Mouse (Mus musculus) midbrain, embryonic 10.5 days (tissue): ENCODE data around the gene Zbed6. TPM values are rescaled to one million over a fixed set of nuclear protein-coding genes. Genes with fewer than 3 reads are reported as not detected.

ENCODE experiments used
- DNase-seq: peaks from one replicate; pipeline ENCODE4 v3.0.0-alpha.2; 2017; ENCODE audit warnings: low spot score
- H3K27ac ChIP-seq: fragments of 300-500 bp; sonication (generic); replicated peaks from 2 replicates; pipeline ENCODE4 v1.5.1; 2016; ENCODE audit warnings: mild to moderate bottlenecking
- H3K27me3 ChIP-seq: fragments of 300-500 bp; sonication (generic); 2 replicates; pipeline ENCODE4 v1.6.1; 2016; ENCODE audit warnings: low read depth, mild to moderate bottlenecking; ENCODE audit not compliant: poor library complexity, severe bottlenecking
- H3K36me3 ChIP-seq: fragments of 300-500 bp; sonication (generic); 2 replicates; pipeline ENCODE4 v1.6.1; 2016; ENCODE audit warnings: mild to moderate bottlenecking, moderate library complexity
- H3K4me1 ChIP-seq: fragments of 300-500 bp; sonication (generic); 2 replicates; pipeline ENCODE4 v1.6.1; 2016
- H3K4me3 ChIP-seq: fragments of 300-500 bp; sonication (generic); 2 replicates; pipeline ENCODE4 v1.5.1; 2016; ENCODE audit warnings: mild to moderate bottlenecking, moderate library complexity
- H3K9me3 ChIP-seq: fragments of 300-500 bp; sonication (generic); replicated peaks from 2 replicates; pipeline ENCODE4 v1.6.1; 2016; ENCODE audit warnings: mild to moderate bottlenecking
- WGBS: fragments of 180-500 bp; shearing (Covaris S2); methylation state at CpG from one replicate; pipeline ENCODE4 v1.1.7; 2016; 5-methylcytosine and 5-hydroxymethylcytosine counted together
- polyA plus RNA-seq: library from polyadenylated mRNA; unstranded; fragments of >200 nt; fragmentation: Nextera tagmentation; extraction: Ambion mirVana; gene quantifications from 2 replicates; pipeline ENCODE4 v1.2.1, GENCODE M21; 2016

Gene Zbed6
- polyA plus RNA-seq, 1 experiment from 2014 or later: not detected

DNA sequence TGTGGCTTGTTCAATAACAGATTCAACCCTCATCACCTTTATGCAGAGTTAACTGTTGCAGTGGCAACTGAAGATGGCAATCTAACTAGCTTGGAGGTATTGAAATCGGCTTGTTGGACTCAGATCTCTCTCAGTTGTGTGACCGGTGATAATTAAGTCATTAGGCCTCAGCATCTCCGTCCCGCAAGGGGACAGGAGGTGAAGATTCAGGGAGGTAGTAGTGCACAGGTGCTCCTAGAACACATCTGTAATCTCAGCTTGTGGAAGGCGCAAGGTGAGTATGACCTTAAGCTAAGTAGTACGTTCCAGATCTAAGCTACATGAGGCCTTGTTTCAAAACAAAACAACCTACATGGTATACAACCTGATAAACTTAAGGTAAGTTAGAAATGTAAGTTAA lies 50.1 kb downstream of the Zbed6 start:
- peaks cover 38% of the 10 kb centered on the region for H3K36me3 ChIP-seq
- H3K27ac ChIP-seq: peak overlapping the region; percentile 99
- H3K4me3 ChIP-seq: peak overlapping the region; percentile 98
- peaks cover 19% of the 10 kb centered on the region for H3K4me1 ChIP-seq
- 63% methylated on average over 6 of the region's 6 CpGs for WGBS
- no peak for DNase-seq
- H3K27me3 ChIP-seq: no peaks in the 10 kb centered on the region
- no peaks in the 10 kb centered on the region for H3K9me3 ChIP-seq

DNA sequence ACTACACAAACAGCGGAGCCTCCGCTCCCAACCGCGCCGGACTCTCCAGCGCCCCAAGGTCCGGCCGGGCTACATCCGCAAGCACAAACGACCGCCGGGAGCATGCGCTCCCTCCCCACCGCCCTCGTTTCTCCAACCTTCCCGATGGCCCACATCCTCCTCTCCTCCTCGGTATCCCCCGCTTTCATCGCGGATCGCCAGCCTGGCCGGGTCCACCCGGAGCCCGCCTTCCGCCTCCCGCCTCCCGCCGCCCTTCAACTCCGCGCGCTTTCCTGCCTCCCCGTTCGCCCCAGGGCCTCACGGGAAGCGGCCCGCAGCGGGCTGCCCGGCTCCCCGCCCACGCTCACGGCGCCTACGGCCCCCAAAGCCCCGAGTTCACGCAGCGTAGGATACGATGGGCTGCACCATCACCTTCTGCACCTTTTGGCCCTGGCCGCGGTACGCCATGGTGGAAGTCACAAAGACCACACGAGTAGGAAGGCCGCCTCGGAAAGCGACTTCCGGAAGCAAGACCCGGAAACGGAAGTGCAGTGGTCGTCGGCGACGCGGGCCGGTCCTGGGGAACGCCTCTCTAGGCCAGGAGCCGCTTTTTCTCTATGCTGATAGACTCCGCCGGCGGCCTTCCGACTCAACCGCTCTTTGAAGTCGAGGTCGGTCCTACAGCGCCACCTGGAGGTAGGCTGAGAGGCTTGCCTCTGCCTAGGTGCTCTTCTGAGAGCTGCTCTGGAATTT lies 50.7 kb downstream of the Zbed6 start, which contains the start of gene Snrpe:
Gene Snrpe (minus strand): TSS at position 521 of the 732 bp plus-strand sequence.
- Histone ChIP-seq H3K4me3 (peak within 1 kb of the TSS; percentile 98), H3K27me3 (no peaks in the 10 kb centered on the region), H3K4me1 (peaks cover 19% of the 10 kb centered on the region), H3K36me3 (peaks cover 45% of the 10 kb centered on the region), H3K9me3 (no peaks in the 10 kb centered on the region), H3K27ac (peak within 1 kb of the TSS; percentile 99)
- peak; percentile 98 for DNase-seq
- under 1% methylated on average over 73 of the region's 73 CpGs for WGBS

Other genes with a start within 250 kb of the Zbed6 start
- gene Sox13, start 236.5 kb downstream of the Zbed6 start, polyA plus RNA-seq: 28.5 and 32.0 TPM in 2 replicates
- 859 and 932 TPM in 2 replicates for gene Snrpe, start 50.6 kb downstream of the Zbed6 start, polyA plus RNA-seq
- 3.5 and 3.8 TPM in 2 replicates for gene Gm38394, start 433 bp upstream of the Zbed6 start, polyA plus RNA-seq
- 0.23 and 0.31 TPM in 2 replicates for gene Lax1, start 29.2 kb upstream of the Zbed6 start, polyA plus RNA-seq
- gene Atp2b4, start 140.2 kb upstream of the Zbed6 start, polyA plus RNA-seq: 3.0 and 5.7 TPM in 2 replicates
- 0.86 and 1.7 TPM in 2 replicates for gene Optc, start 247.1 kb upstream of the Zbed6 start, polyA plus RNA-seq